Mouse (Mus musculus) left cerebral cortex, adult 2 months (tissue): ENCODE data around the gene Cmbl. TPM values are rescaled to one million over a fixed set of nuclear protein-coding genes. Genes with fewer than 3 reads are reported as not detected.

Experiments used
- DNase-seq, 2 experiments: peaks; one replicate each; pipeline ENCODE4 v3.0.0; 2021 to 2022; ENCODE audit warnings: low spot score in 2 of 2, mixed read lengths in 1 of 2; ENCODE audit errors: extremely low spot score in 1 of 2
- H3K27ac ChIP-seq: fragments of 200-600 bp; 2 replicates; pipeline ENCODE4 v1.8.1; 2022
- H3K4me3 ChIP-seq: fragments of 200-600 bp; 2 replicates; pipeline ENCODE4 v1.8.1; 2022
- CTCF ChIP-seq: fragments of 200-600 bp; IDR thresholded peaks from 2 replicates; pipeline ENCODE4 v1.8.1; 2022; ENCODE audit warnings: antibody characterized with exemption, mild to moderate bottlenecking, moderate library complexity
- intact Hi-C: fragments of 180-260 bp; cut with DNase I; formaldehyde crosslinking; loops from one replicate; pipeline ENCODE4 v1.15.1; 2025
- total RNA-seq, 2 experiments: library from RNA; stranded (reverse); gene quantifications; 2 replicates each; pipeline ENCODE4 v1.2.3; 2021

The Cmbl gene
- total RNA-seq, 2 experiments from 2014 or later = 15.7 to 17.9 TPM

GRCm38 (mm10) chr15:31542013-31542958 lies 22.9 kb upstream of the Cmbl start:
- TF ChIP-seq CTCF = no peak
- Histone ChIP-seq H3K27ac (peak overlapping the region; percentile 47; the same call in 1 of the 2 replicates), H3K4me3 (no peak overlapping the region)
- no peak for DNase-seq
- intact Hi-C loops = no loop called here

GRCm38 (mm10) chr15:31543246-31543645 lies 21.9 kb upstream of the Cmbl start:
- no peak for DNase-seq
- intact Hi-C loops = no loop called here
- no peak overlapping the region for H3K27ac ChIP-seq
- no peak overlapping the region for H3K4me3 ChIP-seq
- TF ChIP-seq CTCF = no peak

GRCm38 (mm10) chr15:31545058-31545457 lies 20.1 kb upstream of the Cmbl start:
- no peak overlapping the region for H3K4me3 ChIP-seq
- no peak for DNase-seq
- no peak overlapping the region for H3K27ac ChIP-seq
- TF ChIP-seq CTCF = no peak
- intact Hi-C loops = no loop called here

GRCm38 (mm10) chr15:31546291-31546690 lies 18.9 kb upstream of the Cmbl start:
- no peak overlapping the region for H3K27ac ChIP-seq
- no peak for DNase-seq
- no peak overlapping the region for H3K4me3 ChIP-seq
- intact Hi-C loops = no loop called here
- TF ChIP-seq CTCF = no peak

DNA sequence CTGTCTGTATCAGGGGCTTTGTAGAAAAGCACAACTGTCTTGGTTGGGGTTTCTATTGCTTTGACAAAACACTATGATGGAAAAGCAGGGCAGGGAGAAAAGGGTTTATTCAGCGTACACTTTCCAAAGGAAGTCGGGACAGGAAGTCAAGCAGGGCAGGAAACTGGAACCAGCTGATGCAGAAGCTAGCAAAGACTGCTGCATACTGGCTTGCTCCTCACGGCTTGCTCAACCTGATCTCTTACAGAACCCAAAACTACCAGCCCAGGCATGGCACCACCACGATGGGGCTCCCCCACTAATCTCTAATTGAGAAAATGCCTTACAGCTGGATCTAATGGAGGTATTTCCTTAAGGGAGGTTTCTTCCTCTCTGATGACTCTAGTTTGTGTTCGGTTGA lies 17.8 kb upstream of the Cmbl start:
- TF ChIP-seq CTCF = no peak
- Histone ChIP-seq H3K27ac (no peak overlapping the region), H3K4me3 (no peak overlapping the region)
- intact Hi-C loops = no loop called here
- no peak for DNase-seq

DNA sequence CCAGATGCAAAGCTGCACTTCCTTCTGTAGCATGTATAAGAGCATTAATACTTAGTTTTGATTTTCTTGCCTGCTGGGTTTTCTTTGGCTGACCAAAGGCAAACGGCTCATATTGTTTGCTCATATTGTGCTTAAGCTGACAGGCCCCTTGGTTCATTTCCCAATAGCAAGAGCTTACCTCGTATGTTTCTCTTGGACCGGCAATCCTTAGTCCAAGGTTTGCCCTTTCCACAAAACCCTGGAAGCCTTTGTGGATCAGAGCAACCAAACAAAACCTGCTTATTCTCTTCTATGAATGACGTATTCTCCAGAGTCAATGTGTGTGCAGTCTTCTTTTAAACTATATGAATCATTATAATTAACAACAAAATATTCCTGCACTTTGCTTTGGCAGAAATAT lies 14.8 kb upstream of the Cmbl start:
- no peak for TF ChIP-seq CTCF
- DNase-seq = no peak
- Histone ChIP-seq H3K27ac (no peak overlapping the region), H3K4me3 (no peak overlapping the region)
- intact Hi-C loops = no loop called here

- Histone ChIP-seq H3K4me3 (no peak overlapping the region), H3K27ac (no peak overlapping the region)
- TF ChIP-seq CTCF = no peak
- intact Hi-C loops = no loop called here
- no peak for DNase-seq
Observed at GRCm38 (mm10) chr15:31554855-31555254, 10.3 kb upstream of the Cmbl start.

DNA sequence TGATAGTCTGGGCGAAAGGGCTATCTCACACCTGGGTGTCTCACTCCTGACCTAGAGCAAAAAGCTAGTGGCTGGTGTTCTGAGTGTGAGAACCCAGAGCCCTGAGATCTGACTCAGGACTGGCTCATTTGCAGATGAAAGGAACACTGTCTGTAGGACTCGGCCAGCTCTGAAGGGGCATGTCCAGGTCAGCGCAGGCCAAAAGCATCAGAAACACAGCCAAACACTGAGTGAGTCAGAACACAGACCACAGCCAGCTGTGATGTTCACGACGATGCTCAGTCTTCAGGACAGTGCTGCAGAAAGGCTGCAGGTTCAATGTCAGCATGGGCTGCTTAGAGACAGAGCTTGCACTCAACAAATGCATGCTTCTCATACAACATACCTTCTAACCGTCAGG lies 3.8 kb upstream of the Cmbl start:
- TF ChIP-seq CTCF = no peak
- no peak for DNase-seq
- H3K27ac ChIP-seq = no peak overlapping the region
- intact Hi-C loops = no loop called here
- H3K4me3 ChIP-seq = no peak overlapping the region

- Histone ChIP-seq H3K27ac (no peak overlapping the region), H3K4me3 (no peak overlapping the region)
- no peak for TF ChIP-seq CTCF
- intact Hi-C loops = no loop called here
- DNase-seq = no peak
Observed at GRCm38 (mm10) chr15:31561976-31562375, 3.2 kb upstream of the Cmbl start.

- DNase-seq = no peak
- Histone ChIP-seq H3K4me3 (no peak overlapping the region), H3K27ac (no peak overlapping the region)
- intact Hi-C loops = no loop called here
- TF ChIP-seq CTCF = no peak
Observed at GRCm38 (mm10) chr15:31562847-31563246, 2.3 kb upstream of the Cmbl start.

DNA sequence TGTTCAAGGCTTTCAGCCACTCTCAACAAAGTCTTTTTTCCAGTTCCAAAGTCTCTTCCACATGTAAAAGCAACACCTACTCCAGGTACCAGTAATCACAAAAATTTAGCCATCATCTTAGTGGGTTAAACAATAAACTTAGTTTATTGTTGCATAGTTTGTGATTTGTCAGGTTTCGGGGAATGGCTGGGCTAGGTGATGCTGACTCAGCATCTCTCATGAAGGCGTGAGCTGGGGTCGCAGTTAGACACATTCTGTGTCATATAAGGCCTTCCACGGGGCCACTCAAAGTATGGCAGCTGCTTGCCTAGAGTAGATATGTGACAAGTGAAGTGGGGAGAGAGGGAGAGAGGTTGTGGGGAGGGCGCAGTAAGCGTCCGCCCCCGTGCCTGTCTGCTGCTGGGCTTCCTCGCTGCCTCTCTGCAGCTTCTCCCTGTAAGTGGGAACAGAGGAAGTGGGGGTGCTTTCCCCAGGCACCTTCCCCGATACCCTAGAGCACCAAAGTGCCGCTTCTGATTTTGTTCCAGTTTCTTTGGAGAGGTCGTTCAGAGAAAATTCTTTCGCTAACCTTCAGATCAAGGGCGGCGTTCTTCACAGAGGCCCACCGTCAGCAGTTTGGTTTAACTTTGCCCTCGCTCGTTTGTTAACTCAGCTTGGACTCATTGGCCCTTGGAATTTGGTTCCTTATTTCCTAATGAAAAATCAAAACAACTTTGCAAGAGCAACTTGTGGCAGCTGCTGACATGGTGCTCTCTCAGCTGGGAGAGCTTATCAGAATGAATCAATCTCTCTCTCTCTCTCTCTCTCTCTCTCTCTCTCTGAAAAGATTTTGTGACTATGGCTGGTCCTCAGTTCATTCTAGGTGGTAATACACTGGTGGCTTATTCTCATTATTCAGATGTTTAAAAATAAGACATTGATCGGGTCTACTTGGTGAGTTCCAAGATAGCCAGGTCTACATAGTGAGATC lies 1.3 kb upstream of the Cmbl start:
- no peak overlapping the region for H3K4me3 ChIP-seq
- H3K27ac ChIP-seq = no peak overlapping the region
- intact Hi-C loops = no loop called here
- no peak for DNase-seq
- TF ChIP-seq CTCF = no peak

DNA sequence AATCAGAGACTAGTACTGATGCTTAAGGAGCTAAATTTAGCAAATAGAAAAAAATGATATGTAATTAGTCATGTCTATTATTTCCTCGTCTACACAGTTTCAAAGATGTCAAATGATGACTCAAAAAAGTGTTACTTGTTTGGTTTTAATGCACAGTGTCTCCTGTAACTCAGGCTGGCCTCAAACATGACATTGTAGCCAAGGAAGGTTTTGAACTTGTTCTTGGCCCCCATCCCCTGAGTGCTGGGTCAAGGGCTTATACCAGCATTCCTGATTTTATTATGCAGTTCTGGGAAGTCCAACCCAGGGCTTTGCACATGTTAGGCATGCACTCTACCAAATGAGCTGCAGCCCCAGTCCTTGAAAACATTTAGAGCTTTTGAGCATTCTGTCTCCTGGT lies 597 bp downstream of the Cmbl start:
- no peak for DNase-seq
- TF ChIP-seq CTCF = no peak
- H3K27ac ChIP-seq = no peak overlapping the region
- intact Hi-C loops = no loop called here
- no peak overlapping the region for H3K4me3 ChIP-seq
